Mouse (Mus musculus) retina, postnatal 7 days (tissue): Measurements from ENCODE around the gene Wdr89.

Experiments
- DNase-seq: peaks from one replicate; pipeline ENCODE4 v3.0.0-alpha.2; 2012; ENCODE audit warnings: low read depth, low spot score

Wdr89 gene

DNA sequence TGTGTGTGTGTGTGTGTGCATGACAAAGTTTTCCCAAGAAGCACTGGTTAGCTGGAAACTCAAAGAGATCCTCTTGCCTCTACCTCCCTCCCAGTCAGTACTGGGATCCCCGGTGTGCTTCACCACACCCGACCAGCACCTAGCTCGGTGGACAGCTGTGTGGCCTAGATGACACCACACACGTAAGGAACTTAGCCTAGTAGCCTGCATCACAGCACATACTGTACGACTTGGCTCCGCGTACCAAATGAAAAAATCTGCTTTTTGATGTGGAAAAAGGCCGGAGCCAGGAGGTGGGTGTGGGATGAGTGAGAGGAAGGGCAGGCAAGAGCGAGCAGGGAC, 450 bp downstream of the Wdr89 start:
- DNase-seq, result no peak

DNA sequence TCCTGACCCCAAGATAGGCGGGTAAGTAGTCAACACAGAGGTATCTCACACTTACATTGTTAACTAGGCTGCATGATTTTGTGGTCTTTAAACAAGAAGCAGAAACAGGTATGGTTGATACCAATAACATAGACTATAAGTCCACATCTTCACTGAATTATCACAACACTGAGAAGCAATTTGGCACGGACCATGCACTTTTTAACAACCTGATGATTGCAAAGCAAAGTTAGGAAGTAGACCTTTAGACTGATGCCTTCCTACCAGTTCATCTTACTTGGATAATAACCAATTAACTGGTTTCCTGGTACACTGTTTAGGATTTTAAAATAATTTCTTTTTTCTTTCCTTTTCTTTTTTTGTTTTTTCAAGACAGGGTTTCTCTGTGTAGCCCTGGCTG, 1.1 kb downstream of the Wdr89 start:
- DNase-seq, result no peak

DNA sequence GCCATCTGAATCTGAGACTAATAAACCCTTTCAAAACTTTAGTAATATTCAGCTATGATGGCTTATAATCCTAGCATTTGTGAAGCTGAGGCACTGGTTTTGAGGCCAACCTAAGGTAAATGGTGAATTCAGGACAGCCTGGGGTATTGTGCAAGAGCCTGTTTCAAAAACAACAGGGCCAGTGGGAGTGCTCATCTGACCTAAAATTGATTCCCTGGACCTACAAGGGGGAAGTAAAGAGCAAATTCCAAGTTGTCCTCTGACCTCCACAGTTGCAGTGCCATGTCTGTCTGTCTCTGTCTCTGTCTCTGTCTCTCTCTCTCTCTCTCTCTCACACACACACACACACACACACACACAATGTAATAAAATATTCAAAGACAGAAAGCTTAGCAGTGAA, 2.4 kb downstream of the Wdr89 start:
- no peak for DNase-seq

DNA sequence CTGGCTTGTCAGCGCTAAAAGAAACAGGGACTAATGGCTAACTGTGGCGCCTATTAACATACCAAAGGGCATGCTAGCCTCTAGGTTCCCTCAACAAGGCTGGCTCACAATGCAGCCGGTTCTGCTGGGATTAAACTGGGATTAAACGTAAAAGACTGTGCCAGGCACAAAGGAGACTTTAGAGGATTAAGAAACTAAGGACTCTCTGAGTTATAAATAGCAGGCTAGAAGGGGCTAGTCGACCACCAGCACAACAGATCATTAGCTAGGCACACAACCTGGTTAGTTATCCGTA, 4.9 kb downstream of the Wdr89 start:
- peak; percentile 54 for DNase-seq

DNA sequence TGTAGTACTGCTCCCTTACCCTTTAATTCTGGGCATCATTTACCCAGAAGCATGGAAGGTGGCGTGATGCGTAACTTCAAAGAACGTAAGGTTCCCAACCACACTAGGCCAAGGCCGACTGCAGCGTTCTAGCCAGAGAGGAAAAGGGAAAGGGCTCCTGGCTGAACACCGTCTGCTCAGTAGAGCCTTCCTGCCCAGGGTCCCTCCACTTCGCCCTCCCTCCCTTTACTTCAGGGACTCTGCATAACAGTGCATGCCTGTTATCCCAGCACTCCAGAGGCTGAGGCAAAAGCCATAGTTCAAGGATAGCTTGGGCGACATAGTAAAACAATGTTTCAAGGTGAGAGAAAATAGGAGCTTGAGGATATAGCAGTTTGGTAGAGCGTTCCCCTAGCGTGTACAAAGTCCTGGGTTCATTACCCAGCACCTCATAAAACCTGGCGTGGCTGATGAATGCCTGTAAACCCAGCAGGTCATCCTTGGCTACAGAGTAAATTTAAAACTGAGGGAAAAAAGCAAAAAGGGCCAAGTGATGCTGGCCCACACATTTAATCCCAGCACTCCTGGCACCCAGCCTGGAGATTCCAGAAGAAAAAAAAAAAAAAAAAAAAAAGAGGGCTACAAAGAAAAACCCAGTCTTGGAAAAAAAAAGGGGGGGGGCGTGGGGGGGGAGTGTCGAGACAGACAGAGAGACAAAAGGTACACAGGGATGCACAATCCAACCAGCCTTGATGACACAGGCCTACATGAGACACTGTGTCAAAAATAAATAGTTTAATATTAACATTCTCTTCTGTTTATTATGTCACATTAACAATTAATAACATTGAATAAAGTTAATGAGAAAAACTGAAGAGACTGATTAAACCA, 5.5 kb downstream of the Wdr89 start:
- no peak for DNase-seq

DNA sequence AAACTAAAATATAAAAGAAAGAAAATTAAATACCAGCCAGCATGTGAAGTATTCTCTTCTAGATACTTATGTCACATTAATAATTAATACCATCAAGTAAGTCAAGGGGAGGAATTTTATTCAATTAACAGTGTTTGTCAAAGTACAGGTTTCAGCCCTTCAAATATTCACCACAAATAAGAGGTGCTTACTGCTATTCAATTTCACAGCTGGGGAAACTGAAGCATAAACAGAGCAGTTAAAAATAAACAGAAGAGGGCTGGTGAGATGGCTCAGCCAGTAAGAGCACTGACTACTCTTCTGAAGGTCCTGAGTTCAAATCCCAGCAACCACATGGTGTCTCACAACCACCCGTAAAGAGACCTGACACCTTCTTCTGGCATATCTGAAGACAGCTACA, 7.0 kb downstream of the Wdr89 start:
- no peak for DNase-seq

DNA sequence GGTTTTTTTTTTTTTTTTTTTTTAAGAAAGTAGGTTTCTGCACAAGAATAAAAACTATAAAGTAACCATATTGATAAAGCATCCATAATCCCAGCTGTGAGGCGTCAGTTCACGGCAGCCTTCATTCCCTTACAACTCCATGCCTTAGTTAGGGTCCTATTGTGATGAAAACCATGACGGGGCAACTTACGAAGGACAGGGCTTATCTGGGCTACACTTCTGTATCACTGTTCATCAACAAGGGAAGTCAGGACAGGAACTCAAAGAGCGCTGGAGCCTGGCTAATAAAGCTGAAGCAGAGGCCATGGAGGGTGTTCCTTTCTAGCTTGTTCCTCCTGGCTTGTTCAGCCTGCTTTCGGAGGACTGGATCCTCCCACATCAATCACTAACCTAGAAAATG, 10.9 kb downstream of the Wdr89 start:
- DNase-seq, result no peak

DNA sequence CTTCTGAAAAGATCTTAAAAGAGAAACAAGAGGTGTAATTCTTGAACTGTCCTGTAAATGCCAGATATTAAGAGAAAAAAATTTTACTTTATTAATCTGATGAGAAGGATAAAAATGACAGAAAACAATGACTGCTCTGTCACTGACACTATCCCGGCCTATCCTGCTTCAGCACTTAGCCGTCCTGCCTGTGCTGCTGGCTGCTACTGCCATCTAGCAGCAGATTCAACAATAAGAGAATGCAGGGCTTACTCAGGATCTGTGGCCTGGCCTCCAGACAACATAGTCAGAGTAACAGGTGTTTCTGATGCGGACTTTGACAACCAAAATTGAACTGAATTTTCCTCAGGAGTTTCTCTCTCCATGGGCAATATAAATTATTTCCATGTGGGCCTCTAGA, 12.8 kb downstream of the Wdr89 start:
- no peak for DNase-seq

DNA sequence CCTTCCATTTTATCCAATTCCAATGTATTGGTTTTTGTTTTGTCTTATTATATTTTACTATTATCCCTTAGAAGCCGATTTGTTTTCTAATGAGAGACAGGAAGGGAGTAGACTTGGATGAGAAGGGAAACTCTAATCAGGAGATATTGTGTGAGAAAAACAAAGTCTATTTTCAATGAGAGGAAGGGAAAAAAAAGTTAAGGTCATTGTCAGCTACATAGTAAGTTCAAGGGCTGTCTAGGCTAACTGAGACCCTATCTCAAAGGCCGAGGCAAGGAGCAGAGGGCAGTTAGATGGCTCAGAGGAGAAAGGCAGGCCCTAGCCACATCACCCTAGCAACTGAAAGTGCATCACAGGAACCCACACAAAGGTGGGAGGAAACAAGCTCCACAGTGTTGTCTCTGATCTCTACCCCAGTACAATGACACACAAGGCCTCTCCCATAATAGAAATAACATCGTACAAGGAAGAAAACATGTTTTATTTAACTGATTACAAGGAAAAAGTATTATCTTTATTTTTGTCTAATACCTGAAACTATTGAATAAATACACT, 15.0 kb downstream of the Wdr89 start:
- DNase-seq, result no peak

DNA sequence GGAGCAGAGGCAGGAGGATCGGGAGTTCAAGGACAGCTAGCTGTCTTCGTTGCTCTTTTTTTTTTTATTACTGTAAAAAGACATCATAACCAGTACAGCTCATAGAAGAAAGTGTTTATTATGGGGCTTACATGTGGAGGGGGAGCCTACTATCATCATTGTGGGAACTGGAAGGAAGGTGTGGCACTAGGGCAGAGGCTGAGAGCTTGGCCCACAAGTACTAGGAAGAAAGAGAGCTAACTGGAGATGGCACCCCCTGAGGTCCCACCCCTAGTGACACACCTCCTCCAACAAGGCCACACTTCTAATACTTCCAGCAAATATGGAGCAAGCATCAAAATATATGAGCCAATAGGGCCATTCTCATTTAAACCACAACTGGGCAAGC, 19.6 kb downstream of the Wdr89 start:
- no peak for DNase-seq

DNA sequence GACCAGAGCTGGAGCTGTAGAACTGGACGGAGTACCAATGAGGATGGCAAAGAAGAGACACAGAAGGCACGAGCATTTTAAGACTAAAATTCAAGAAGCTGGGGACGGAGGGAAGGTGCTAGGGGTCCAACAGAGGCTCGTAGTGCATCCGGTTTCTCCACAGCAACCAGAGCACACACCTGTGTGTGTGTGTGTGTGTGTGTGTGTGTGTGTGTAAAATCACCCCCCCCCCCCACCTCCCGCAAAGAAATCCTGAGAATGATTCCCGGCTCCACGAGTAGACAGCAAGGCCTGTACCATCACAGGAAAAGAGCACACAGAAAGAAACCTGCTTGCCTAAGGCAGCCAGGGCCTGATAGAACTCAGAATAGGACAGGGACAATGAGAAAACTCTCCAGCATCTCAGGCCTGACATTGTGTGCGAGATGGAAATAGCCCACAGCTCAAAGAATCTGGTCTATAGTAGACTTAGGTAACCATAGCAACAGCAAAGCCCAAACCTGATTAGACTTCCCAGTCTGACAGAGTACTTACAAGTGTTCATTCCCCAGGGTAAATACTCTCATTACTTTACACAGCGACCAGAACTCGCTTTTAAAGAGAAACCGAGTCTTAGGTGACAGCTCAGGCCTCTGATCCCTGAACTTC, 20.2 kb downstream of the Wdr89 start:
- no peak for DNase-seq

DNA sequence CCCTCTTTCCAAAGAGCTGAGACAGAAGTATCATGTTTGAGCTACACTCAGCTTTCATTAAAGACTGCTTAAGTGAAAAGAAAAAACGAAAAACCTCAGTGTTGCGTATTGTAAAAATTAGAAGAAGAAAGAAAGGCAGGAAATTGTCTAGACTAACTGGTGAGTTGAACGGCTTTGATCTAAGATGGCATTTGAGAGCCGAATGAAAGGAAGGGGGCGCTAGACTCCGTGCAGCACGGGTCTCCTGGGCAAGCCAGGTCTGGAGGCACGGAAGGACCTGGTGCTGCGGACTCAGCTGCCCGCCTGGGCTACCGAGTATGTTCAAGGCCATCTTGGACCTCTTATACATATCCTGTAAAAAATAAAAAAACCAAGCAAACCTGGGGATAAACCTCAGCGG, 21.1 kb downstream of the Wdr89 start:
- no peak for DNase-seq

DNA sequence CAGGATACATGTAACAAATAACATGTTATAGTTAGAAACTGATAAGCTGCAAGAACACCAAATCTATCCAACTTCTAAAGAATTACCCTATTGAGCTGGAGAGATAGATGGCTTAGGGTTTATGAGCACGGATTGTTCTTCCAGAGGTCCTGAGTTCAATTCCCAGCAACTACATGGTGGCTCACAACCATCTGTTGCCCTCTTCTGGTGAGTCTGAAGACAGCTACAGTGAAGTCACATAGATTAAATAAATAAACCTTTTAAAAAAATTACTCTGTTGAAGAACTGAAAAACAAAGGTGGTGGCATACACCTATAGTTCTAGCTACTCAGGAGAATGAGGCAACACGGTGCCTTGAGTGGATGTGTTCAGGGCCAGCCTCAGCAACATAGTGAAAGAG, 21.7 kb downstream of the Wdr89 start:
- DNase-seq, result no peak

DNA sequence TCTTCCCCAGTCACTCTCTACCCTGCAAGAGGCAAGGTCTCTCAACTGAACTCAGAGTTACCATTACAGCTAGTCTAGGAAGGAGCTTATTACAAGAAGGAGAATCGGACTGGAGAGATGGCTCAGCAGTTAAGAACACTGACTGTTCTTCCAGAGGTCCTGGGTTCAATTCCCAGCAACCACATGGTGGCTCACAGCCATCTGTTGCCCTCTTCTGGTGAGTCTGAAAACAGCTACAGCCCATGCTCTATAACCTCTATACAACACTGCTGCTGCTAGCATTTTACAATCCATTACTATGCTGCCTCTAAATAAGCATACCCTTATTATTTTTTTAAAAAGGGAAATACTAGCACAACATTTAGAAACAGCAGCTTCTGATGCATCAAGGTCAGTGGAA, 23.6 kb downstream of the Wdr89 start:
- DNase-seq, result no peak

DNA sequence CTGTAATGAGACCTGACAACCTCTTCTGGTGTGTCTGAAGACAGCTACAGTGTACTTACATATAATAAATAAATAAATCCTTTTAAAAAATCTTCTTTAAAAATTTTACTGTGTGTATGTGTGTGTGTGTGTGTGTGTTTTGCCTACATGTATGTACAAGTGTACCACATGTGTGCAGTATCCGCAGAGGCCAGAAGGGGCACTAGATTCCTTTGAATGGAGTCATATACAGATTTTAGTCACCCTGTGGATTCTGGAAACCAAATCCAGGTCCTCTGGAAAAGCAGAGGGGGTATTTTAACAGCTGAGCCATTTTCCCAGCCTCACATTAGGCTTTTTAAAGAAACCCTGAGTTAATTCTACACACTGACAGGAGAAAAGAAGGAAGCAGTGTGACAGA, 27.6 kb downstream of the Wdr89 start:
- DNase-seq, result no peak

DNA sequence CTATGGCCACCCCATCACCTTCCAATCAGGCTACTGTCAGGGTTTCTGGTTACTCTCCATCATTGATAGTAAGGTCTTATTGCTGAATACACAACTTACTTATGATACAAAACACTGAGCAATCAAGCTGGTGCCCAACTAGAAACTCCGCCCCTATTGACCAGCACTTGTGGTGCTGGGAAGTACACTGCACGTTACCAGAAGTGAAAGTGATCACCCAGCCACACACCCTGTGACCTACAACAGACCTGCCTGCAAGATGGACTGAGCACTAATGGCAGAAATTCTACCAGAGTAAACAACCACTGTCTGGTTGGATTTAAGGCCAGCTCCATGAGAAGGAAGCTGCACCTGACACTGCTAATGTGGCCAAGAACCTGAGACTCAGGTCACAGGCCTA, 31.0 kb downstream of the Wdr89 start:
- DNase-seq, result no peak

DNA sequence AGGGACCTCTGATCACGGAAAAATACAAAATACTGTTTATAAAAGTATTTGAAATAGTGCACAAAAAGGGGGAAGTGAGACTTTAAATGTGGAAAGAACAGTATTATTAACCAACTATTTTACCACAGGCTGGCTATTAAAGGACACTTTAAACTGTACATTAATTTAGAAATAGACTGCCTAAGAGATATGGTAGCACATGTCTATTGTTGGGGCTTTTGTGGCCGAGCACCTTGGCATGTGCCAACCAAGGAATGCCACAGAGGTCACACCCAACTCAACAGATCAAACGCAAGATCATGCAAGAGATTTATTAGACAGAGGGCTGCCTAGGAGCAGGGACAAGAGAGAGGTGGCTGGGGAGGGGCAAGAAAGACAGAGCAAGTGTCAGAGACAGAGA, 32.2 kb downstream of the Wdr89 start:
- DNase-seq, result no peak

DNA sequence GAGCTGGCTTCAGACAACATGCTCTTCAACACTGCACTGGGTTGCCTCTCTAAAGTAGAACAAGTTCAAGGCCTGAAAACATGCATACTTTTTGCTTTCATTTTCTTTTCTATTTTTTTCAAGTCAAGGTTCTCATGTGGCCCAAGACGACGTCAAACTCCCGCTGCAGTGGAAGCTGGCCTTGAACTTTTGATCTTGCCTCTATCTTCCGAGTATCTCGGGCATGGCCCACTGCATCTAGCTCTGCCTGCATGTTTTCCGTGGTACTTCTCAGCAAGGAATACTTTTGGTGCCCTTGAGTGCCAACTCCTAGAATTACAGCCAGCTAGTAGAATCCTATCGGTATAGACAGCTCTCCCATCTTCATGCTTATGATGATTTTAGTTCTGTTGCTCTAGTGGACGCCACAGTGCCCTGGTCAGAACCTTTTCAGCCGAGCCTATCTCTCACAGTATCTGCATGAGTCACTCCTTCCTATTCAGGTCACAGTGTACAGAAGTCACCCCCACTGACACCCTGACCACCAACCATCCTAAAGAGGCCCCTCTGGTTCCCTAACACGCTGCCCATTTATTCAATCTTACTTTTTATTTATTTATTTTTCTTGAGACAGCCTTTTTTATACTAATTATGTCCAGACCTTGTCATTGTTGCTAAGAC, 33.4 kb downstream of the Wdr89 start:
- DNase-seq, result no peak

DNA sequence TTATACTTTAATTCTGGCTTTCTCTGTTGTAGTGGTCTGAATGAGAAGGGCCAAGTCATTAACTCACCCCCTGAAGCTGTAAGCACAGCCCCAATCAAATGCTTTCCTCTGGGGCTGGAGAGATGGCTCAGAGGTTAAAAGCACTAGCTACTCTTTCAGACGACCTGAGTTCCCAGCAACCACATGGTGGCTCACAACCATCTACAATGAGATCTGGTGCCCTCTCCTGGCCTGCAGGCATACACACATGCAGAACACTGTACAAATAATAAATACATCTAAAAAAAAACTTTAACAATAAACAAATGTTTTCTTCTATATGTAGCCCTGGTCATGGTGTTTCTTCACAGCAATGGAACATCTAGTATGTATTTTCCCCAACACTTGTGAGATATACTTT, 39.7 kb downstream of the Wdr89 start:
- DNase-seq, result no peak

DNA sequence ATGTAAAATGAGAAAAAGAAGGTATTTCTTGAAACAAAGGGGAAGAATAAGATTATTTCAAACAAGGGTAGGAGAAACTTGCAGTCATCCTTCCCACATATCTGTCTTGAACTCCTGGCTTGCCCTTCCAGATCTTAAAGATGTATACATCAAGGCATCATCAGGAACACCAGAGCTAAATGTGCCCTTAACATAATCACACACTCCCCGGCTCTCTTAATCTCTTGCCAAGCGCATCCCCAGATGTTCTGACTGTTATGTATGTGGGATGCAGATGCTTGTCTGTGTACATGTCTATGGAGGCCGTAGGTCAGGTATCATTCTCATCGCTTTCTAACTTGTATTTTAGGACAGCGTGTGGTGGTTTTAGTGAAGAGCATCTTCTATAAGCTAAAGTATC, 46.0 kb downstream of the Wdr89 start:
- DNase-seq, result no peak

DNA sequence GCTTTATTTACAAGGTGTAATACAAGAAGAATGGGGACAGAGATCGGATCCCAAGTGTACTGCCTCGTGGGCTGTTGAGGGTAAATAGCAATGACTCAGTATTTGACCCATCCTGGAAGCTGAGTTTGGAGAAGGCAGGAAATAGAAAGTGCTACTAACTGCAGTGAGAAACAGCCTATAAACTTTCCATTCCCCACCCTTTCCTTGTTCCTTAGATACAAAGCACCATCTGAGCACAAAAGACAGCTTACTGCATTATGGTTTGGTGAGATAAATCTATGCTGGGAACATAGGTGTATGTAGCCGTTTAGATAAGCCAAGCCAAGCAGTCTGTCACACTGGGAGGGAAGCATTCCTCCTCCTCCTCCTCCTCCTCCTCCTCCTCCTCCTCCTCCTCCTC, 46.5 kb downstream of the Wdr89 start:
- DNase-seq, result no peak

DNA sequence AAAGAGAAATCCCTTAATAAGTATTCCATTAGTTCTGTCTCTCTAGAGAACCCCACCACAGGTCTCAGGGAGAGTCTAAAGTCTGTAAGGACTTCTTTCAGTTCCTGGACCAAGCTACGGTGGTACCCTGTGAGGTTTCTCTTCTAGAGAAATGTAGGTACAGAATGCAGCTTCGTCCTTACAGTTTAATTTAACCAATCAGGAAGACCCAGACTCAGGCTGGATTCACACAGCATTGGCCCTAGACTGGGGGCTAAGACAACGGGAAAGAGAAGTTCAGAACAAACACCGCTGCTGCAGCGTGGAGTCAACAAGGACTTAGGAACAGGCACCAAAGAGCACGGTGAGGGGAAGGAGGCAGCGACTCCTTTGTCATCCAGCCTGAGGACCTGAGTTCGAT, 52.5 kb downstream of the Wdr89 start:
- DNase-seq, result no peak

DNA sequence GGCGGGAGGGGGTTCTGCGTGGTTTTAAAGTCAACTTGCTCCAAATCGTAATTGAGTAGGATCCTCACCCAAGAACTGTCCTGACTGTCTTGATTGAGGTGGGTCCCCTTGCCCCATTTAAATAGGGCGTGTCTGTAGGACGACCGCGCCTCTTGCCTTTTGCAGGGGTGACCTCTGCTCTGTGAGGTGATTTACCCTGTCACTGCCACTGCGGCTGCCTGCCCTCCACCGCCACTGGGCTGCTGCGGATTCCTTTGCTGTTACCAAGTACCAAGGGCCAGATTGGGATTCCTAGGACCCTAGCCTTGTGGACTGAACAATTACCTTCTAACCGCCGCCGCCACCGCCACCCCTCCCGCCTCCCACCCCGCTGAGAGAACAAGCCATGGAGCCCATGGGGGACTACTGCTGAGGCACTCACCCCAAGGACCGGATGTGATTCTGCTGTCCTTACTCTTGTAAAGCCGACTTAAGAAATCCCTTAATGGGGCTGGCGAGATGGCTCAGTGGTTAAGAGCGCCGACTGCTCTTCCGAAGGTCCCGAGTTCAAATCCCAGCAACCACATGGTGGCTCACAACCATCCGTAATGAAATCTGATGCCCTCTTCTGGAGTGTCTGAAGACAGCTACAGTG, 53.1 kb downstream of the Wdr89 start:
- no peak for DNase-seq
